Mouse (Mus musculus) embryonic facial prominence, embryonic 15.5 days (tissue): Measurements from ENCODE around the gene Actl6b. TPM values are rescaled to one million over a fixed set of nuclear protein-coding genes. Genes with fewer than 3 reads are reported as not detected.

Experiments
- ATAC-seq: fragments of 200-750 bp; cut with Nextera tagmentation; 2 replicates; pipeline ENCODE4 v1.8.0; 2017; ENCODE audit warnings: low read depth, moderate TSS enrichment; ENCODE audit not compliant: insufficient number of reproducible peaks, low FRiP score, low TSS enrichment
- H3K27ac ChIP-seq: fragments of 300-500 bp; sonication (generic); replicated peaks from 2 replicates; pipeline ENCODE4 v1.5.1; 2015; ENCODE audit warnings: mild to moderate bottlenecking, inconsistent platforms
- H3K27me3 ChIP-seq: fragments of 300-500 bp; sonication (generic); 2 replicates; pipeline ENCODE4 v1.6.1; 2015; ENCODE audit warnings: inconsistent platforms
- H3K36me3 ChIP-seq: fragments of 300-500 bp; sonication (generic); 2 replicates; pipeline ENCODE4 v1.6.1; 2015; ENCODE audit warnings: mild to moderate bottlenecking, inconsistent platforms
- H3K4me1 ChIP-seq: fragments of 300-500 bp; sonication (generic); 2 replicates; pipeline ENCODE4 v1.6.1; 2015; ENCODE audit warnings: inconsistent platforms
- H3K4me2 ChIP-seq: fragments of 300-500 bp; sonication (generic); replicated peaks from 2 replicates; pipeline ENCODE4 v1.6.1; 2015; ENCODE audit warnings: mild to moderate bottlenecking, inconsistent platforms
- H3K4me3 ChIP-seq: fragments of 300-500 bp; sonication (generic); replicated peaks from 2 replicates; pipeline ENCODE4 v1.5.1; 2015; ENCODE audit warnings: mild to moderate bottlenecking, inconsistent platforms
- H3K9ac ChIP-seq: fragments of 300-500 bp; sonication (generic); 2 replicates; pipeline ENCODE4 v1.6.1; 2015; ENCODE audit warnings: inconsistent platforms
- H3K9me3 ChIP-seq: fragments of 300-500 bp; sonication (generic); replicated peaks from 2 replicates; pipeline ENCODE4 v1.6.1; 2016; ENCODE audit warnings: inconsistent platforms
- WGBS: fragments of 180-500 bp; shearing (Covaris S2); methylation state at CpG from one replicate; pipeline ENCODE4 v1.1.7; 2015; 5-methylcytosine and 5-hydroxymethylcytosine counted together
- polyA plus RNA-seq: library from polyadenylated mRNA; unstranded; fragments of >200 nt; fragmentation: Nextera tagmentation; extraction: Ambion mirVana; gene quantifications from 2 replicates; pipeline ENCODE4 v1.2.1, GENCODE M21; 2015

The Actl6b gene
- polyA plus RNA-seq, 1 experiment from 2014 or later: 2.8 TPM

GRCm38 (mm10) chr5:137530075-137530474 is 23.2 kb upstream of the Actl6b start:
- Histone ChIP-seq H3K4me2 (peak overlapping the region; percentile 83), H3K9me3 (no peaks in the 10 kb centered on the region), H3K4me3 (peak overlapping the region; percentile 75), H3K9ac (peak overlapping the region; percentile 37), H3K27ac (peak overlapping the region; percentile 94), H3K4me1 (peaks cover 43% of the 10 kb centered on the region), H3K36me3 (peaks cover 48% of the 10 kb centered on the region), H3K27me3 (no peaks in the 10 kb centered on the region)
- no peak for ATAC-seq
- 64% methylated on average over 8 of the region's 8 CpGs for WGBS

- Histone ChIP-seq H3K27ac (peak overlapping the region; percentile 94), H3K9me3 (no peaks in the 10 kb centered on the region), H3K27me3 (no peaks in the 10 kb centered on the region), H3K4me2 (peak overlapping the region; percentile 83), H3K4me1 (peaks cover 42% of the 10 kb centered on the region), H3K4me3 (peak overlapping the region; percentile 75), H3K36me3 (peaks cover 41% of the 10 kb centered on the region), H3K9ac (peak overlapping the region; percentile 82)
- peak; percentile 55 for ATAC-seq
- under 1% methylated on average over 46 of the region's 46 CpGs for WGBS
These were observed 22.5 kb upstream of the Actl6b start for GRCm38 (mm10) chr5:137530588-137531413.

- Histone ChIP-seq H3K4me1 (peaks cover 35% of the 10 kb centered on the region), H3K4me3 (peak overlapping the region; percentile 75), H3K4me2 (peak overlapping the region; percentile 83), H3K9me3 (no peaks in the 10 kb centered on the region), H3K36me3 (peaks cover 35% of the 10 kb centered on the region), H3K27me3 (no peaks in the 10 kb centered on the region), H3K9ac (peak overlapping the region; percentile 82), H3K27ac (peak overlapping the region; percentile 94)
- ATAC-seq: peak; percentile 9; the same call in 1 of the 2 replicates
- WGBS: under 1% methylated on average over 51 of the region's 51 CpGs
These were observed 21.7 kb upstream of the Actl6b start for GRCm38 (mm10) chr5:137531414-137532130.

GRCm38 (mm10) chr5:137532131-137532807 is 21.0 kb upstream of the Actl6b start:
- under 1% methylated on average over 19 of the region's 19 CpGs for WGBS

GRCm38 (mm10) chr5:137532808-137533116 is 20.6 kb upstream of the Actl6b start:
- WGBS: 0% methylated on average over 11 of the region's 12 CpGs
- ATAC-seq: 0 out of 2 replicates have a peak, but pooled peaks have one; percentile 12
- H3K36me3 ChIP-seq: peaks cover 24% of the 10 kb centered on the region

More at GRCm38 (mm10) chr5:137532131-137532807, 21.0 kb upstream of the Actl6b start:
- ATAC-seq: no peak
- Histone ChIP-seq H3K36me3 (peaks cover 29% of the 10 kb centered on the region), H3K4me2 (peak overlapping the region; percentile 83), H3K9ac (peak overlapping the region; percentile 82), H3K27ac (peak overlapping the region; percentile 94), H3K4me1 (peaks cover 33% of the 10 kb centered on the region), H3K27me3 (no peaks in the 10 kb centered on the region), H3K9me3 (no peaks in the 10 kb centered on the region), H3K4me3 (peak overlapping the region; percentile 75)

GRCm38 (mm10) chr5:137533117-137533827 is 20.0 kb upstream of the Actl6b start, which contains the start of the genes Epo and Gnb2:
Gene Epo, minus strand, starts transcription at chr5:137533242.
Gene Gnb2, minus strand, starts transcription at chr5:137533510.
- no peaks in the 10 kb centered on the region for H3K9me3 ChIP-seq
- under 1% methylated on average over 40 of the region's 40 CpGs for WGBS
- ATAC-seq: peak; percentile 79
- peak within 1 kb of the TSS; percentile 94 for H3K27ac ChIP-seq
- H3K4me3 ChIP-seq: peak within 1 kb of the TSS; percentile 75
- H3K4me2 ChIP-seq: peak within 1 kb of the TSS; percentile 83
- H3K36me3 ChIP-seq: peaks cover 19% of the 10 kb centered on the region
- H3K4me1 ChIP-seq: peaks cover 25% of the 10 kb centered on the region
- H3K9ac ChIP-seq: peak within 1 kb of the TSS; percentile 82
- no peaks in the 10 kb centered on the region for H3K27me3 ChIP-seq

More at GRCm38 (mm10) chr5:137532808-137533116, 20.6 kb upstream of the Actl6b start:
- Histone ChIP-seq H3K4me2 (peak overlapping the region; percentile 83), H3K9ac (peak overlapping the region; percentile 82), H3K27ac (peak overlapping the region; percentile 94), H3K9me3 (no peaks in the 10 kb centered on the region), H3K4me3 (peak overlapping the region; percentile 75), H3K27me3 (no peaks in the 10 kb centered on the region), H3K4me1 (peaks cover 28% of the 10 kb centered on the region)

- WGBS: 89% methylated on average over 3 of the region's 3 CpGs
- no peaks in the 10 kb centered on the region for H3K9me3 ChIP-seq
- no peaks in the 10 kb centered on the region for H3K27me3 ChIP-seq
- peaks cover 4% of the 10 kb centered on the region for H3K36me3 ChIP-seq
- no peak overlapping the region for H3K9ac ChIP-seq
- no peak for ATAC-seq
- peaks cover 10% of the 10 kb centered on the region for H3K4me1 ChIP-seq
- no peak overlapping the region for H3K4me3 ChIP-seq
- H3K4me2 ChIP-seq: no peak overlapping the region
- H3K27ac ChIP-seq: no peak overlapping the region
These were observed 18.6 kb upstream of the Actl6b start for GRCm38 (mm10) chr5:137534762-137535161.

GRCm38 (mm10) chr5:137535318-137535717 is 18.0 kb upstream of the Actl6b start:
- H3K27me3 ChIP-seq: no peaks in the 10 kb centered on the region
- H3K4me2 ChIP-seq: no peak overlapping the region
- whole genome bisulfite sequencing: 80% methylated on average over 9 of the region's 9 CpGs
- no peak overlapping the region for H3K9ac ChIP-seq
- no peak overlapping the region for H3K4me3 ChIP-seq
- H3K36me3 ChIP-seq: no peaks in the 10 kb centered on the region
- no peak for ATAC-seq
- H3K9me3 ChIP-seq: no peaks in the 10 kb centered on the region
- H3K4me1 ChIP-seq: peaks cover 4% of the 10 kb centered on the region
- H3K27ac ChIP-seq: no peak overlapping the region

- Histone ChIP-seq H3K4me1 (no peaks in the 10 kb centered on the region), H3K4me3 (no peak overlapping the region), H3K27ac (no peak overlapping the region), H3K36me3 (no peaks in the 10 kb centered on the region), H3K9ac (no peak overlapping the region), H3K27me3 (no peaks in the 10 kb centered on the region), H3K4me2 (no peak overlapping the region), H3K9me3 (no peaks in the 10 kb centered on the region)
- WGBS: 53% methylated on average over 4 of the region's 4 CpGs
- no peak for ATAC-seq
These were observed 15.9 kb upstream of the Actl6b start for GRCm38 (mm10) chr5:137537461-137537860.

- Histone ChIP-seq H3K36me3 (no peaks in the 10 kb centered on the region), H3K27ac (no peak overlapping the region), H3K9me3 (no peaks in the 10 kb centered on the region), H3K4me2 (no peak overlapping the region), H3K4me1 (no peaks in the 10 kb centered on the region), H3K4me3 (no peak overlapping the region), H3K27me3 (no peaks in the 10 kb centered on the region), H3K9ac (no peak overlapping the region)
- 52% methylated on average over 7 of the region's 7 CpGs for WGBS
- no peak for ATAC-seq
These were observed 14.0 kb upstream of the Actl6b start for GRCm38 (mm10) chr5:137539291-137539801.
